Mouse (Mus musculus): ENCODE results near the gene Akr1c21. TPM values are rescaled to one million over a fixed set of nuclear protein-coding genes. Genes with fewer than 3 reads are reported as not detected.
A peak's percentile ranks its signal among the peaks of the same experiment; 100 is the strongest.
"Not testable (repeated sequence)": the region's sequence is repeated elsewhere in the genome, so short reads cannot be mapped to it uniquely, and the experiment has no call there.

Akr1c21 gene
- polyA plus RNA-seq (2021) = 0.06 TPM

- DNase-seq (ENCODE audit: low read depth, low spot score) (no peak), ATAC-seq (no peak)
- no peak for TF ChIP-seq CTCF (IDR thresholded peaks at IDR 0.05)
- ChIA-PET POLR2A (interaction anchor here (0.6 kb wide), 1 partner anchor 12 kb away, joined by 3 read pairs; no protein-coding TSS in a partner anchor), CTCF (interaction anchor here (0.6 kb wide), 1 partner anchor 241 kb away, joined by 3 read pairs; no protein-coding TSS in a partner anchor)
- no peaks in the 10 kb centered on the region for H3K27me3 ChIP-seq
- in situ Hi-C loops (cut with MboI; ENCODE audit: low pct_unique_long_range_greater_than_20kb) = no loop called here
Measured at GRCm38 (mm10) chr13:4573871-4574270, at the start of gene Akr1c21. TSS of gene Akr1c21 (plus strand) at chr13:4574075.

- ChIA-PET POLR2A (no interaction called here), CTCF (no interaction called here)
- H3K27me3 ChIP-seq = peaks cover 8% of the 10 kb centered on the region
- DNase-seq (ENCODE audit: low read depth, low spot score) (no peak), ATAC-seq (no peak)
- no peak for TF ChIP-seq CTCF (IDR thresholded peaks at IDR 0.05)
- in situ Hi-C loops (cut with MboI; ENCODE audit: low pct_unique_long_range_greater_than_20kb) = no loop called here
Measured at GRCm38 (mm10) chr13:4559143-4559542, 14.7 kb upstream of the Akr1c21 start.

DNA sequence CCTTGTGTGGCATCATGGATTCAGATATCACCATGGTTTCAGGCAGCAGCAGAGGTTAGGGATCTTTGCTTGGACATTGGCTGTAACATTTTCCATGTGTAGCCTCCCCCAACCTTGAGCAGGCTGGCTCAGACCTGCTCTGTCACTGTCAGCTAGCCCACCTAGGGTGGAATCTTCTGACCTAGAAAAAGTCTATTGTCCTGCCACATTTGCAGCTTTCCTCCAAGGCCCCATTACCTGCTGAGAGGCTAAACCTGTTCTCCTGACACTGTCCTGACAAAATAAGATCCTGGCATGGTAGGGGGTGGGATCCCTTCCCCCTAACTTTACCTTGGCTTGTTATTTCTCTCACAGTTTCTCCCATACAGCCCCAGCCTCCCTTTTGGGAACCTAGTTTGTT, 13.4 kb upstream of the Akr1c21 start:
- no peak for ATAC-seq
- H3K27me3 ChIP-seq = peaks cover 8% of the 10 kb centered on the region
- no peak for TF ChIP-seq CTCF (IDR thresholded peaks at IDR 0.05)
- DNase-seq (ENCODE audit: low read depth, low spot score) = no peak
- ChIA-PET CTCF (no interaction called here), POLR2A (no interaction called here)
- in situ Hi-C loops (cut with MboI; ENCODE audit: low pct_unique_long_range_greater_than_20kb) = no loop called here

GRCm38 (mm10) chr13:4565996-4566395, 7.9 kb upstream of the Akr1c21 start:
- no peak for TF ChIP-seq CTCF (IDR thresholded peaks at IDR 0.05)
- no peaks in the 10 kb centered on the region for H3K27me3 ChIP-seq
- ChIA-PET POLR2A (interaction anchor here (1.0 kb wide), 1 partner anchor 11 kb away, joined by 3 read pairs; no protein-coding TSS in a partner anchor), CTCF (interaction anchor here (0.9 kb wide), 1 partner anchor 9 kb away, joined by 4 read pairs; no protein-coding TSS in a partner anchor)
- no peak for DNase-seq (ENCODE audit: low read depth, low spot score)
- no peak for ATAC-seq
- in situ Hi-C loops (cut with MboI; ENCODE audit: low pct_unique_long_range_greater_than_20kb) = no loop called here

DNA sequence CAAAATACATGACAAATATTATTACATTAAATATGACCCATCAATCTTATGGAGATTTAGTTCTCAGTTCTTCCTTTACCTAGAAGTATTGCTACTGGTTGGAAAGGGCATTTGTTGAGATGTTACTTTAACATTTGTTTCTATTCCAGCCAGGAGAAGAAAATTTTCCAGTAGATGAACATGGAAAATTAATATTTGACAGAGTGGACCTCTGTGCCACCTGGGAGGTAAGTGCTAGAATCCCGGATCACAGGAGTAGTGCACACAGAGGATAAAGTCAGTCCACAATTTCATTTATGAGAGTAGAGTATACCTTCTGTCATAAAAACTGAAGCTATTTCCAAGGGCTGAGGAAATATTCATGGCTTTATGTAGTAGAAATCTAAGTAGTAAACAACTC, 3.0 kb downstream of the Akr1c21 start:
- in situ Hi-C loops (cut with MboI; ENCODE audit: low pct_unique_long_range_greater_than_20kb) = loop anchor here (25.0 kb wide), 1 partner anchor 915 kb away; no protein-coding TSS in a partner anchor
- H3K27me3 ChIP-seq = no peaks in the 10 kb centered on the region
- no peak for TF ChIP-seq CTCF (IDR thresholded peaks at IDR 0.05)

DNA sequence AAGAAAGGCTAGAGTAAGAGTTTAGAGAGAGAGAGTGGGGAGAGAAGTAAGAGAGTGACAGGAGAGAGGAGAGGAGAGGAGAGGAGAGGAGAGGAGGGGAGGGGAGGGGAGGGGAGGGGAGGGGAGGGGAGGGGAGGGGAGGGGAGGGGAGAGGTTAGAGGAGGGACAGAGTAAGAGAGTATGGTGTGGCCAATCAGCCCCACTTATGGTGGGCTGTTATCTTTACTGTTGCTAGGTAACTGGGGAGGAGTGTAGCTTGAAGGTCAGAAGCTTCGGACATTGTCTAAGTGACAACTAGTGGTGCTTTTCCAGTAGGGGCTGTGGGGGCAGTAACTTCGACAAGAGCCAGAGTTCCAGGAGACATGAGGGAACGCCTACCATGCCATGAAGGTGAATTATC, 29.6 kb downstream of the Akr1c21 start:
- in situ Hi-C loops (cut with MboI; ENCODE audit: low pct_unique_long_range_greater_than_20kb) = loop anchor here (10.0 to 25.0 kb wide), 2 partner anchors 289 to 491 kb away; no protein-coding TSS in a partner anchor
- ATAC-seq; DNase-seq (ENCODE audit: low read depth, low spot score); POLR2A ChIA-PET; H3K27me3 ChIP-seq: not testable (repeated sequence)
- CTCF ChIA-PET = interaction anchor here (1.6 kb wide), 1 partner anchor 415 kb away, joined by 4 read pairs; no protein-coding TSS in a partner anchor

More for the DNA sequence above, 3.0 kb downstream of the Akr1c21 start:
- CTCF ChIA-PET = no interaction called here
- POLR2A ChIA-PET = no interaction called here
- no peak for DNase-seq (ENCODE audit: low read depth, low spot score)
- ATAC-seq = no peak

DNA sequence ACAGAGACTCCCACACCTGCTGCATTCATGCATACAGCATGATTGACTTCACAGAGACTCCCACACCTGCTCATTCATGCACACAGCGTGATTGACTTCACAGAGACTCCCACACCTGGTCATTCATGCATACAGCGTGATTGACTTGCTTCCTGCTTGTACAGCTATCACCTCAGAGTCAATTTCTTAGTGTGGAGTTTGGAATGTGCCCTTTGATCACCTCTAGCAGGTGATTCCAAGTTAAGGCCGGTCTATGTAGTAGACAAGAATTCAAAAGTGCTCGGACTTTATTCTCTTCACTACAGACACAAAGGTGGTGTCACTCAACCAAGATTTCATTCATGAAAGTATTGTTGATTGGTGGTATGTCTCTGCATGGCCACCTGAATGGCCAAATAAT, 32.9 kb downstream of the Akr1c21 start:
- in situ Hi-C loops (cut with MboI; ENCODE audit: low pct_unique_long_range_greater_than_20kb) = loop anchor here (5.0 to 25.0 kb wide), 3 partner anchors 292 to 495 kb away; no protein-coding TSS in a partner anchor
- H3K27me3 ChIP-seq = peaks cover 4% of the 10 kb centered on the region
- ATAC-seq (no peak), DNase-seq (ENCODE audit: low read depth, low spot score) (no peak)
- TF ChIP-seq CTCF (IDR thresholded peaks at IDR 0.05) = no peak
- POLR2A ChIA-PET = no interaction called here
- CTCF ChIA-PET = no interaction called here

GRCm38 (mm10) chr13:4608530-4608929, 34.7 kb downstream of the Akr1c21 start:
- POLR2A ChIA-PET = no interaction called here
- ATAC-seq = no peak
- no peak for DNase-seq (ENCODE audit: low read depth, low spot score)
- no peak for TF ChIP-seq CTCF (IDR thresholded peaks at IDR 0.05)
- peaks cover 4% of the 10 kb centered on the region for H3K27me3 ChIP-seq
- in situ Hi-C loops (cut with MboI; ENCODE audit: low pct_unique_long_range_greater_than_20kb) = loop anchor here (5.0 to 25.0 kb wide), 3 partner anchors 294 to 496 kb away; no protein-coding TSS in a partner anchor
- CTCF ChIA-PET = no interaction called here

DNA sequence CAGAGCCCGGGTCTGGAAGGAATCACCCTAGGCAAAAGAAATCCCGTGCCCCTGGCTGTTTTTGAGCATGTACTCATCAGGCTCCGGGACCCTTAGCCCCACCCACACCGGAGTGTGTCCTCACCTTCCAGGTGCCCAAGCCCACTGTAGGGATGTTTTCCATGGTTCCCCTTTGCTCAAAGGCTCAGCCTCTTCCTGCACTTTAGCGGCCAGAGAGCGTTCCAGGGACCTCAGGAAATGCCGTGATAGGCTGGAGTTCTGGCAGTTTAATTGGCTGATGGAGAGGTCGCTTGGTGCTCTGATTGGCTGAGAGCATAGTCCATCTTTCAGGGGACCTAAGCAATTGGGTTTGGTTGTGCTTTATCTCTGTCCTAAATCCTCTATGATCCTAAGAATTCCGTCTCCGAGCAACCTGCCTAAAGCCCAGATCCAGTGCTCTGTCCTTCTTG, 35.1 kb downstream of the Akr1c21 start, which contains the start of gene Akr1e1:
Gene Akr1e1, minus strand, starts transcription at position 214 of the 449 bp plus-strand sequence.
- peak; percentile 100 for ATAC-seq
- in situ Hi-C loops (cut with MboI; ENCODE audit: low pct_unique_long_range_greater_than_20kb) = loop anchor here (5.0 to 25.0 kb wide), 3 partner anchors 294 to 497 kb away; no protein-coding TSS in a partner anchor
- peak; percentile 53 for DNase-seq (ENCODE audit: low read depth, low spot score)
- no peak for TF ChIP-seq CTCF (IDR thresholded peaks at IDR 0.05)
- ChIA-PET CTCF (interaction anchor here (1.4 kb wide), 1 partner anchor 12 kb away, joined by 3 read pairs; no protein-coding TSS in a partner anchor), POLR2A (no interaction called here)
- peaks cover 4% of the 10 kb centered on the region for H3K27me3 ChIP-seq

DNA sequence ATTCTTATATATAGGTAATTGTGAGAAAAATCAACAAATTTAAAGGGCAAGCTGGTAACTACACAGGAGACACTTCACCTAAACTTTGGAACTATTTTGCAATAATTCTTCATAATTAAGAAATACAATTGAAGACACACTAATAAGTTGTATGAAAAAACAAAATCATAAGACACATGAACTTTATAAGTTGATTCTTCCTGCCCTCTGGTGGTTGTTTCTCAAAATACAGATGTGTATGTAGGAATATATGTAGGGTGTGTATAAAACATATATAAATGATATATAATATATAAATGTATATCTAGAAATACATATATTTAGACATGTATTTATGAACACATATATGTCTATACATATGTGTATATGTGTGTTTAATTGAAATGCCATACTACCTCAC, 37.0 kb downstream of the Akr1c21 start:
- ATAC-seq (no peak), DNase-seq (ENCODE audit: low read depth, low spot score) (no peak)
- peaks cover 4% of the 10 kb centered on the region for H3K27me3 ChIP-seq
- TF ChIP-seq CTCF (IDR thresholded peaks at IDR 0.05) = peak; percentile 34
- POLR2A ChIA-PET = no interaction called here
- in situ Hi-C loops (cut with MboI; ENCODE audit: low pct_unique_long_range_greater_than_20kb) = loop anchor here (10.0 to 25.0 kb wide), 2 partner anchors 499 to 606 kb away; no protein-coding TSS in a partner anchor
- CTCF ChIA-PET = interaction anchor here (1.3 to 2.7 kb wide), 3 partner anchors 329 to 500 kb away, joined by 3 to 9 read pairs (median 4); no protein-coding TSS in a partner anchor

Other genes starting within 250 kb of the Akr1c21 start
- not detected for gene Akr1c6, start 139.8 kb upstream of the Akr1c21 start, polyA plus RNA-seq (2021)
- gene Akr1c20, start 50.7 kb upstream of the Akr1c21 start, polyA plus RNA-seq (2021) = 0.45 TPM
- 34.3 TPM for gene Akr1e1, start 35.1 kb downstream of the Akr1c21 start, polyA plus RNA-seq (2021)

All from Patski (cell line).